Mouse (Mus musculus): Measurements from ENCODE around the gene Ascc1.

GRCm38 (mm10) chr10:59956681-59957080 is 45.9 kb upstream of the Ascc1 start:
- TF ChIP-seq CTCF (IDR thresholded peaks at IDR 0.05; ENCODE audit: control insufficient read depth, insufficient read depth, insufficient read length): no peak
- TF ChIP-seq MAX (IDR thresholded peaks at IDR 0.05): no peak

Data from C2C12 (cell line).